13 mouse cellular contexts compared by ENCODE assay signal in genomic region chr9:99164148-99164503, GRCm38 (mm10). TPM values are rescaled to one million over a fixed set of nuclear protein-coding genes. Genes with fewer than 3 reads are reported as not detected.
DNase-seq lines count a peak whose midpoint lies in the region; ATAC-seq and TF ChIP-seq lines count a peak whose summit lies in the region.
"Had no signal": no experiment of that assay in that cellular context is flagged by ENCODE, and none has a peak within 500 bp of the region (broad histone marks: within the 10 kb centered on the region; RNA-seq: fewer than 3 reads in every experiment).

No protein-coding gene starts in this region.

- DNase-seq in liver: peak; percentile 24
- no peak for DNase-seq in liver, postnatal 0 days
- DNase-seq in embryonic facial prominence, embryonic 14.5 days (ENCODE audit: low spot score): no peak
- DNase-seq in forebrain, postnatal 0 days: no peak
- no peak for DNase-seq in adrenal gland, adult 18-20 months (ENCODE audit: low spot score in 2 of 2)
- DNase-seq in frontal cortex, postnatal 10 days (ENCODE audit: low spot score in 2 of 2): no peak
- DNase-seq: cerebellum, adult 11 months; gastrocnemius, adult 2 months; kidney, postnatal 14 days had no signal

- no peak for ATAC-seq in liver, postnatal 0 days
- no peak for ATAC-seq in embryonic facial prominence, embryonic 14.5 days (ENCODE audit: low read depth)
- no peak for ATAC-seq in forebrain, postnatal 0 days
- peak; percentile 18 for ATAC-seq in megakaryocyte progenitor cell, adult 5-6 weeks (replicated peaks; ENCODE audit: poor library complexity)
- ATAC-seq: lung, postnatal 0 days had no signal

- H3K27me3 ChIP-seq in liver, postnatal 0 days (ENCODE audit: insufficient read depth, low read length): no peaks in the 10 kb centered on the region
- H3K27me3 ChIP-seq in embryonic facial prominence, embryonic 14.5 days (replicated peaks; ENCODE audit: control insufficient read depth, insufficient read depth, low read length): no peaks in the 10 kb centered on the region
- no peaks in the 10 kb centered on the region for H3K27me3 ChIP-seq in forebrain, postnatal 0 days (ENCODE audit: insufficient read depth, low read length)

- H3K27ac ChIP-seq in liver, postnatal 0 days (ENCODE audit: low read depth): no peak overlapping the region
- no peak overlapping the region for H3K27ac ChIP-seq in embryonic facial prominence, embryonic 14.5 days (replicated peaks; ENCODE audit: low read depth, low read length)
- H3K27ac ChIP-seq in forebrain, postnatal 0 days (ENCODE audit: low read depth, low read length): peak overlapping the region; percentile 3; the same call in 1 of the 2 replicates

- H3K4me2 ChIP-seq in liver, postnatal 0 days (ENCODE audit: low read depth, low read length): no peak overlapping the region
- H3K4me2 ChIP-seq in embryonic facial prominence, embryonic 14.5 days (ENCODE audit: low read depth, low read length): peak overlapping the region; percentile 41; the same call in 1 of the 2 replicates
- no peak overlapping the region for H3K4me2 ChIP-seq in forebrain, postnatal 0 days (ENCODE audit: low read depth)

- H3K9ac ChIP-seq in liver, postnatal 0 days (replicated peaks): no peak overlapping the region
- no peak overlapping the region for H3K9ac ChIP-seq in embryonic facial prominence, embryonic 14.5 days (ENCODE audit: low read depth, low read length)
- H3K9ac ChIP-seq in forebrain, postnatal 0 days: no peak overlapping the region

- H3K36me3 ChIP-seq in liver, postnatal 0 days (replicated peaks; ENCODE audit: insufficient read depth, low read length): no peaks in the 10 kb centered on the region
- H3K36me3 ChIP-seq in embryonic facial prominence, embryonic 14.5 days (ENCODE audit: control insufficient read depth, insufficient read depth, low read length): no peaks in the 10 kb centered on the region
- no peaks in the 10 kb centered on the region for H3K36me3 ChIP-seq in forebrain, postnatal 0 days (ENCODE audit: insufficient read depth)
- H3K36me3 ChIP-seq: G1E had no signal

- no peaks in the 10 kb centered on the region for H3K9me3 ChIP-seq in liver, postnatal 0 days (ENCODE audit: low read length)
- H3K9me3 ChIP-seq in embryonic facial prominence, embryonic 14.5 days (ENCODE audit: control insufficient read depth, low read length): no peaks in the 10 kb centered on the region
- H3K9me3 ChIP-seq in forebrain, postnatal 0 days (ENCODE audit: low read length): no peaks in the 10 kb centered on the region
- H3K9me3 ChIP-seq: G1E had no signal

- 60% methylated on average over 9 of the region's 9 CpGs for WGBS in liver, postnatal 0 days (ENCODE audit: insufficient replicate concordance)
- WGBS in embryonic facial prominence, embryonic 14.5 days: 56% methylated on average over 9 of the region's 9 CpGs
- WGBS in forebrain, postnatal 0 days: 32% methylated on average over 9 of the region's 9 CpGs

- no peak for TF ChIP-seq CTCF in liver, postnatal 0 days (IDR thresholded peaks at IDR 0.05; ENCODE audit: low read depth)
- no peak for TF ChIP-seq CTCF in forebrain, postnatal 0 days (IDR thresholded peaks at IDR 0.05; ENCODE audit: low read depth)

- no peak for TF ChIP-seq EP300 in liver, postnatal 0 days (IDR thresholded peaks at IDR 0.05; ENCODE audit: low read depth)

- no peak overlapping the region for H3K4me3 ChIP-seq in liver, postnatal 0 days (ENCODE audit: low read depth, low read length)
- no peak overlapping the region for H3K4me3 ChIP-seq in embryonic facial prominence, embryonic 14.5 days (ENCODE audit: low read depth, low read length)
- no peak overlapping the region for H3K4me3 ChIP-seq in forebrain, postnatal 0 days (ENCODE audit: low read depth, low read length)
- H3K4me3 ChIP-seq: erythroblast, embryonic 14.5 days; gastrocnemius, adult 2 months had no signal

- peaks cover 7% of the 10 kb centered on the region; the same call in 1 of the 2 replicates for H3K4me1 ChIP-seq in liver, postnatal 0 days (ENCODE audit: insufficient read depth)
- H3K4me1 ChIP-seq in embryonic facial prominence, embryonic 14.5 days (ENCODE audit: control insufficient read depth, insufficient read depth, low read length): peaks cover 8% of the 10 kb centered on the region
- H3K4me1 ChIP-seq in forebrain, postnatal 0 days (ENCODE audit: insufficient read depth): no peaks in the 10 kb centered on the region

RNA-seq across cellular contexts. Expression of gene Pik3cb, which starts 23.7 kb away (rescaled TPM):
- polyA plus RNA-seq in liver, postnatal 0 days (2015; fragmentation: Nextera tagmentation; extraction: Ambion mirVana): 2.0 and 2.3 TPM in 2 replicates
- 1.3 and 1.6 TPM in 2 replicates for polyA plus RNA-seq in embryonic facial prominence, embryonic 14.5 days (2014; fragmentation: Nextera tagmentation; extraction: Ambion mirVana)
- 5.4 and 5.7 TPM in 2 replicates for total RNA-seq in forebrain, postnatal 0 days (2014; rRNA removed)
- 2.1 and 2.2 TPM in 2 replicates for polyA plus RNA-seq in forebrain, postnatal 0 days (2015; fragmentation: Nextera tagmentation; extraction: Ambion mirVana)
- total RNA-seq in megakaryocyte progenitor cell, adult 5-6 weeks (2015): 12.3 and 13.5 TPM in 2 replicates
- 4.6 and 5.3 TPM in 2 replicates for total RNA-seq in megakaryocyte progenitor cell, adult 5-6 weeks (2017)
- total RNA-seq in adrenal gland, adult 18-20 months (2021): 10 to 100 TPM; 15.9 to 24.3 TPM
